Mouse (Mus musculus): ENCODE results near the gene Slc13a4.

Slc13a4 gene

GRCm38 (mm10) chr6:35256691-35257090 is 51.2 kb downstream of the Slc13a4 start:
- no peak for DNase-seq (ENCODE audit: low spot score)

- no peak for DNase-seq (ENCODE audit: low spot score)
These were observed 52.9 kb downstream of the Slc13a4 start for GRCm38 (mm10) chr6:35255017-35255416.

GRCm38 (mm10) chr6:35254136-35254904 is 53.6 kb downstream of the Slc13a4 start:
- peak; percentile 25 for DNase-seq (ENCODE audit: low spot score)

GRCm38 (mm10) chr6:35253474-35253873 is 54.5 kb downstream of the Slc13a4 start:
- DNase-seq (ENCODE audit: low spot score): no peak

- peak; percentile 88 for DNase-seq (ENCODE audit: low spot score)
These were observed 55.2 kb downstream of the Slc13a4 start for GRCm38 (mm10) chr6:35252477-35253346.

- DNase-seq (ENCODE audit: low spot score): no peak
These were observed 56.0 kb downstream of the Slc13a4 start for GRCm38 (mm10) chr6:35251807-35252476.

- peak; percentile 20 for DNase-seq (ENCODE audit: low spot score)
These were observed 62.8 kb downstream of the Slc13a4 start for GRCm38 (mm10) chr6:35245086-35245485.

GRCm38 (mm10) chr6:35243989-35244388 is 63.9 kb downstream of the Slc13a4 start:
- no peak for DNase-seq (ENCODE audit: low spot score)

GRCm38 (mm10) chr6:35243252-35243651 is 64.7 kb downstream of the Slc13a4 start:
- DNase-seq (ENCODE audit: low spot score): no peak

GRCm38 (mm10) chr6:35236108-35236785 is 71.7 kb downstream of the Slc13a4 start:
- DNase-seq (ENCODE audit: low spot score): no peak

- no peak for DNase-seq (ENCODE audit: low spot score)
These were observed 78.5 kb downstream of the Slc13a4 start for GRCm38 (mm10) chr6:35229415-35229814.

- no peak for DNase-seq (ENCODE audit: low spot score)
These were observed 82.2 kb downstream of the Slc13a4 start for GRCm38 (mm10) chr6:35225696-35226095.

Data from embryo, embryonic 10 days (tissue).